Mouse (Mus musculus): ENCODE results near the gene Zfp870. TPM values are rescaled to one million over a fixed set of nuclear protein-coding genes. Genes with fewer than 3 reads are reported as not detected.

Zfp870 gene
- 6.4 TPM for polyA plus RNA-seq (2015; fragmentation: Illumina TruSeq; extraction: RNeasy Lipid Tissue Mini Kit (QIAGEN cat#74804); ENCODE audit: low read depth, low replicate concordance)

DNA sequence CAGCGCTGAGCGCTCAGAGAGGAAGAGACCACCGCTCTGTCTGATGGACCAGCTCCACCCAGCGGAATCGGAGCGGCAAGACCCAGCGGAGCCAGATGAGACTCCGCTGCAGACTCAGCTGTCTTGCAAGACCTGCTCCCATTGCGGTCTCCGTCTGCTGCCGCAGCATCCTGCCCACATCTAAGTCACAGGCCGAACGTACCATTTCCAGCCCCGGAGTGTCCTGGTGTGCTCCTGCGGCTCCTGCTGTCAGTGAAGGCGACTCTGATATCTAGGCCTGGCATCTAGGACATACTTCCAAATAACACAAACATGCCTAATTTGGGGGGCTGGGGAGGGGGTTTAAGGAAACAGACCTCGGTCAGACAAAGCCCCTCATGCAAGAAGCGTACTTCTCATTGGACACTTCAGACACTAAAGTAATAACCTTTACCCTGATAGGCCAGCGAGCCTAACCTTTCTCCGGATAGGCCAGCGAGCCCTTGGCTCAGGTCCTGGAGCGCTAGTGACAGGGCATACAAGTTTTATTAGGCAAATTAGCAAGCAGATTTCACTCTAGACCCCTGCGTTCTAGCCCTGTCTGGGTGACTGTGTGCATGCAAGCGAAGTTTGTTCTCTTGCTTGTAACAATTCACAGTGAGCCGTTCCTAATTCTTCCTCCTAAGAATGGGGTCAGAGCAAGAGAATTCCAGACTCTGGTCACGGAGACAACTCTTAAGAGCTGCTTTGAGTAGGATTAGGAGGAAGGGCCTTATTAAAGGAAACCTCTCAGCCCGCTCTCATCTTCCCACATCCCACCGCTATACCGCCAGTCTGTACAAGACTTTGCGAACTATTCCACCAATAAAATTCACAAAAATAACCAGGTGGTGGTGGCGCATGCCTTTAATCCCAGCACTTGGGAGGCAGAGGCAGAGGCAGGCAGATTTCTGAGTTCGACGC is at the start of gene Zfp870:
Gene Zfp870 (minus strand): TSS at position 404 of the 942 bp plus-strand sequence.

DNA sequence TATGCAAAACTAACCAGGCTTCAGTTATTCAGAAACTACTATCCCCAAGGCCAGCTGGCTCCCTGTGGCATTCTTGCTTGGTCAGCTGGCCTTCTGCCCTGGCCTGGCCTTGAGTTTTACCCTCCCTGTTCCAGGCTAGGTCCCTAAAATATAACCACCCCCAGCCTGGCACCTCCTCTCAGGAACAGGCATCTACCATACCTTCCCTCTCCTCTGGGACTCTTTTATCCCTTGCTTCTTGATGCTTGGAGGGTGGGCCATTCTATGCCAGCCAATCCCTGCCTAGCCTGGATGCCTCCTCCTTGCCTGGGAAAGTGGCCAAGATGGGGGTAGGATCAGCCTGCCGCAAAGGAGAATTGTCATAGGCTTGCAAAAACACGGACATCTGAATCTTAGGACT is 25.7 kb upstream of the Zfp870 start, which contains the start of gene Cyp4f14:
Gene Cyp4f14 (minus strand): TSS at position 212 of the 400 bp plus-strand sequence.

DNA sequence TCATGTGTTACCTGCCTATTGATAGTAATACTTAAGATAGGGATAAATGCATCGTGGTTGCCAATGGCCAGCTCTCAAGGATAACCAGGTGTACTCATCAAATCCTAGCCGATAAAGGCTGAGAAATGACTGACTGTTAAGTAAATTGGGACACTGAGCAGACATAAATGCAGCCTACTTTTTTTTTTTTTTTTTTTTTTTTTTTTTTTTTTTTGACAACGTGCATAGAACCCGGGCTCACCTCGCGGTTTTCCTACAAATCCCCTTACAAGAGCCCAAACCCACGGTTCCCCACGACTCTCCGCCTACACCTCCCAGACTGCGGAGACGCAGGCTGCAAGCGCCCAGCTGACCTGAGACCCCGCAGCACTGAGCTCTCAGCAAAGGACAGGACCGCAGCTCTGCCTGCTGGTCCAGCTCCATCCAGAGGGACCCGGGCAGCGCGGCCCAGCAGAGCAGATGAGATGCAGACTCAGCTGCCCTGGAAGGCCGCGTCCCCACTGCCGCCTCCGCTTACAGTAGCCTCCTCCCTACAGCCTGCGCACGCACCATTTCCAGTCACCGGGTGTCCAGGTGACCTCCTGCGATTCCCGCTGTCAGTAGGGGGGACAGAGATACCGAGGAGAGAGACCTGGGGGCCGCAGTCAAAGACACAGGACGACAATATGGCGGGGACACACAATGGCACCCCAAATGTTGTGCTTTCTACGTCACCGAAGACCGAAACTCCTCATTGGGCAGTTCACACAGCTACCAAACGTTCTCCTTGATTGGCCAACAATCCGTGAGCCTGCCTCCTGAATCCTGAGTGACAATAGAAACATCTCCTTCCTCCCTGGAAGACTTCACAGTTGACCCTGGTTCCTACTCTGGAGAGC is 61.7 kb downstream of the Zfp870 start, which contains the start of gene Zfp799:
Gene Zfp799 (minus strand): TSS at position 722 of the 878 bp plus-strand sequence.

Other genes starting within 250 kb of the Zfp870 start
- gene Cyp4f40, start 232.7 kb downstream of the Zfp870 start, polyA plus RNA-seq (2015; fragmentation: Illumina TruSeq; extraction: RNeasy Lipid Tissue Mini Kit (QIAGEN cat#74804); ENCODE audit: low read depth, low replicate concordance) = not detected
- gene Cyp4f15, start 206.0 kb downstream of the Zfp870 start, polyA plus RNA-seq (2015; fragmentation: Illumina TruSeq; extraction: RNeasy Lipid Tissue Mini Kit (QIAGEN cat#74804); ENCODE audit: low read depth, low replicate concordance) = 21.3 TPM
- 27.6 TPM for gene Zfp871, start 103.4 kb downstream of the Zfp870 start, polyA plus RNA-seq (2015; fragmentation: Illumina TruSeq; extraction: RNeasy Lipid Tissue Mini Kit (QIAGEN cat#74804); ENCODE audit: low read depth, low replicate concordance)
- gene Zfp811, start 81.7 kb downstream of the Zfp870 start, polyA plus RNA-seq (2015; fragmentation: Illumina TruSeq; extraction: RNeasy Lipid Tissue Mini Kit (QIAGEN cat#74804); ENCODE audit: low read depth, low replicate concordance) = 8.4 TPM
- 14.9 TPM for gene Zfp799, start 61.4 kb downstream of the Zfp870 start, polyA plus RNA-seq (2015; fragmentation: Illumina TruSeq; extraction: RNeasy Lipid Tissue Mini Kit (QIAGEN cat#74804); ENCODE audit: low read depth, low replicate concordance)
- 9.5 TPM for gene Cyp4f14, start 25.7 kb upstream of the Zfp870 start, polyA plus RNA-seq (2015; fragmentation: Illumina TruSeq; extraction: RNeasy Lipid Tissue Mini Kit (QIAGEN cat#74804); ENCODE audit: low read depth, low replicate concordance)
- 16.6 TPM for gene Cyp4f13, start 55.8 kb upstream of the Zfp870 start, polyA plus RNA-seq (2015; fragmentation: Illumina TruSeq; extraction: RNeasy Lipid Tissue Mini Kit (QIAGEN cat#74804); ENCODE audit: low read depth, low replicate concordance)
- gene Zfp472, start 74.2 kb upstream of the Zfp870 start, polyA plus RNA-seq (2015; fragmentation: Illumina TruSeq; extraction: RNeasy Lipid Tissue Mini Kit (QIAGEN cat#74804); ENCODE audit: low read depth, low replicate concordance) = 5.9 TPM
- gene Zfp952, start 101.5 kb upstream of the Zfp870 start, polyA plus RNA-seq (2015; fragmentation: Illumina TruSeq; extraction: RNeasy Lipid Tissue Mini Kit (QIAGEN cat#74804); ENCODE audit: low read depth, low replicate concordance) = 14.7 TPM
- 16.7 TPM for gene Zfp763, start 141.8 kb upstream of the Zfp870 start, polyA plus RNA-seq (2015; fragmentation: Illumina TruSeq; extraction: RNeasy Lipid Tissue Mini Kit (QIAGEN cat#74804); ENCODE audit: low read depth, low replicate concordance)
- gene 4921501E09Rik, start 176.4 kb upstream of the Zfp870 start, polyA plus RNA-seq (2015; fragmentation: Illumina TruSeq; extraction: RNeasy Lipid Tissue Mini Kit (QIAGEN cat#74804); ENCODE audit: low read depth, low replicate concordance) = not detected
- 14.2 TPM for gene Zfp563, start 197.7 kb upstream of the Zfp870 start, polyA plus RNA-seq (2015; fragmentation: Illumina TruSeq; extraction: RNeasy Lipid Tissue Mini Kit (QIAGEN cat#74804); ENCODE audit: low read depth, low replicate concordance)
- 3.5 TPM for gene Morc2b, start 248.0 kb upstream of the Zfp870 start, polyA plus RNA-seq (2015; fragmentation: Illumina TruSeq; extraction: RNeasy Lipid Tissue Mini Kit (QIAGEN cat#74804); ENCODE audit: low read depth, low replicate concordance)

All from brain, adult 10 weeks (tissue).